Mouse (Mus musculus) spleen, adult 12 weeks (tissue): ENCODE measurements around the gene Crtac1.

ENCODE experiments used
- DNase-seq: peaks from one replicate; pipeline ENCODE4 v3.0.0; 2022; ENCODE audit warnings: low spot score

Gene Crtac1

DNA sequence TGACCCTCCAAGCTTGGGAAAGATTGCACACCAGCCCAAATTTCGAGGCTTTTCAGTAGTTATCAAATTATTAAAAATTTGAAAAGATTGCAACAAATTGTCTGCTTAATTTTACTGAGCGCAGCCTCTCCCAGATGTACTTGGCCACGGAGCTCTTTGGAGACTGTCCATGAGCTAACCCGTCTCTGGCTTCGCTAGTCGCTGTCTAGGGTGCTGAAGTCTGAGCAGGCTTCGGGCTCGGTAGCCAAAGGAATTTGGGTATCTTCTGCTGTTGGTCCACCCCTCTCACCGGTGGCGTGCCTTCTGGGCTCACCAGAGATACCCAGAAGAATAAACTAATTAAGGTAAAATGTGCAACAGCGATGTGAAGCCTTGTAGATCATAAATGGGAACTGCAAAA lies 105.7 kb downstream of the Crtac1 start:
- no peak for DNase-seq

DNA sequence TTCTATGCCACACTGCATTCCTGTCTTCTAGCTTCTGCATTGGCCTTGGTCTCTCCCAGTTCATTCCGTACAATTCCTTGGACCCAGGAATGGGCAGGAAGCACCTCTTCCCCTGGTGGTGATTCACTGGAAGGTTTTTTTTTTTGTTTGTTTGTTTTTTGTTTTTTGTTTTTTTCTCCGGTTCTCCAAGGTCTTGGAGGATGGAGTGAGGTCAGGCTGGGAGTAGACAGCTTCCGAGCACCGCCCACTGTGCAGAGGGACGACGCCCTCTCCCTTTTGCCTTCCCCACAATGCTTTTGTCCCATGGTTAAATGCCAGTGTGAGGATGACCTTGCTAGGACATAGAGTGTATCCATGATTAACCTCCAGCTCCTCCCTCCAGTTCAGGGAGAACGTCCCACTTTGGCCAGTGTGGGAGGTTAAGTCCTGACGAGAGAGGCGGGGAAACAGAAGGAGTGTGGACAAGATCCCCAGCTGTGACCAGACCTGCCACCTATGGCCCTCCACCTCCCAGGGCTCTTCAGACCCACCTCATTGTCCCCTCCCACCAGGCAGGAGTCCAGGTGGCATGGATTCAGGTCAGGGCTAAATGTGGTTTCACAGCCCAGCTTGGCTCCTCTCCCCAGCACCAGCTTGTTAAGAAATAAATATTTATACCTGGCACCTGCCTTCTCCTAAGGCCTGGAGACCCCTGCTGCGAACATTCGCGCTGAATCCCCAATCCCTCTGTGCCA lies 109.1 kb downstream of the Crtac1 start:
- no peak for DNase-seq

DNA sequence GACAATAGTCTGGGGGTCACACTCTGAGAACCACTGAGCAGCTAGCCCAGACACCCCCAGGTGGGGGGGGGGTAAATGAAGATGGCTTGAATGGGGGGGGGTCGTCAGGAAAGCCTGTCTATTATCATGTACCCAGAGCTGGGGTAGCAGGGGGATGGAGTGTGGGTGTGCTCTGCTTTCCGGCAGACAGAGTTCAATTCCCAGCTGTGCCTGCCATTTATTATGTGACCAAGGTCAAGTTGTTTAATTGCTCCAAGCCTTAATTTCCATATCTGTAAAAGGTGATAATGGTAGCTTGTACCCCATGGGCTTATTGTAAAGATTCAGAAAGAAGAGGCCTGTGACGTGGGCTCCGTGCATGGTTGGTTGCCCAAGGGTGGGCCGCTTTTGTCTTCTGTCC lies 109.6 kb downstream of the Crtac1 start:
- DNase-seq = no peak

- DNase-seq = no peak
Measured at GRCm38 (mm10) chr19:42317648-42318425, 113.7 kb downstream of the Crtac1 start.

- DNase-seq = no peak
Measured at GRCm38 (mm10) chr19:42316998-42317397, 114.6 kb downstream of the Crtac1 start.

GRCm38 (mm10) chr19:42316525-42316924 lies 115.1 kb downstream of the Crtac1 start:
- no peak for DNase-seq

GRCm38 (mm10) chr19:42315914-42316313 lies 115.7 kb downstream of the Crtac1 start:
- DNase-seq = peak; percentile 15

- no peak for DNase-seq
Measured at GRCm38 (mm10) chr19:42315070-42315679, 116.4 kb downstream of the Crtac1 start.

GRCm38 (mm10) chr19:42312191-42312590 lies 119.4 kb downstream of the Crtac1 start:
- DNase-seq = no peak

GRCm38 (mm10) chr19:42311332-42311731 lies 120.3 kb downstream of the Crtac1 start:
- no peak for DNase-seq

DNA sequence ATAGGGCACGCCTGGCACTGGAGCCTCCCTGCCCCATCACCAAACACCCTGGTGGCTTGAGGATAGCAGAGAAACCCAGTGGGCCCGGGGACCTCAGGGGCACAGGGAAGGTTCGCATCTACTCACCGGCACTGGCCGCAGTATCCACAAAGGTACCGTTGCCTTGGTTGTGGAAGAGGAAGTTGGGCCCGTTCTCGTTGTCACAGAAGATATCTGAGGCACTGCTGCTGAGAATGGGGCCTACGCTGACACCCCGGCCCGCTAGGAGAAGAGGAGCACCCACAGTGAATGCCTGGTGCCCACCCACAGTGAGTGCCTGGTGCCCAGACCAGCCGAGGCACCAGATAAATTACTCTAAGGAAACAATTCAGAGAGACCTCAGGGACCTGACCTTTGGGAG lies 122.7 kb downstream of the Crtac1 start:
- DNase-seq = no peak

GRCm38 (mm10) chr19:42307019-42307418 lies 124.6 kb downstream of the Crtac1 start:
- DNase-seq = no peak

GRCm38 (mm10) chr19:42306202-42306601 lies 125.4 kb downstream of the Crtac1 start:
- DNase-seq = no peak

- no peak for DNase-seq
Measured at GRCm38 (mm10) chr19:42305746-42306145, 125.8 kb downstream of the Crtac1 start.

DNA sequence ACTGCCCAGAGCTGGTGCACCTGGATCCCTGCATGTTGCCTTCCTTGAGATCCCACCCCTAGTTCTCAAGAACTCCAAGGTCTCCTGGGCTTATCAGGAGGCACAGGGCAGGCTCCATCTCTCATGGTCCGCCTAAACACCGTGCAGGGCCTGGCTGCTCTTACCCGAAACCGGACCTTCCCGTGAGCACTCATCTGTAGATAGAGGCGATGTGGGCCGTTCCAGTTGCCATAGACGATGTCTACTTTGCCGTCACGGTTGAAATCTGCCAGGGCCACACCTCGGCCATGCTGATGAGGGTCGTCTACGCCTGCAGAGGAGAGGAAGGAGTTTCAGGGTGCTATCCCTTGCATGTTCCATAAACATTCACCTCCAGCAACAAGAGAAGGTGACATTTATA lies 127.1 kb downstream of the Crtac1 start:
- DNase-seq = no peak

- no peak for DNase-seq
Measured at GRCm38 (mm10) chr19:42303210-42303813, 128.3 kb downstream of the Crtac1 start.

DNA sequence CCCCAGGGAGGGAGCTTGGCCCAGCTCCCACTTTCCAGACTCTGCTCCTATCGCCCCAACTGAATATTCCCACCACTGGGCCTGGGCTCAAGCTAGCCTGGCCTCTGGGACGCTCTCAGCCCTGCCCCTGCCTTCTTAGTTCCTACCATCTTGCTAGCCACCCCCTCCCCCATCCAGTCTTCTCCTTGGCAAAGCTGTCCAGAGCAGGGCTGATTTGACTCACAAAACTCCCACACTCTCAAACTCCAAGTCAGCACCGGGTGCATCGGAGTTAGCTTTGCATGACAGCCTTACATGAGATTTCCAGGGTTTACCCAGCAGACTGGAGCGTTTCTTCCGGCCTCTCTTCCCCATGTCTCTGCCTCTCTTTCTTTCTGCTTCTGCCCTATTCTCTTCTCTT lies 138.4 kb downstream of the Crtac1 start:
- DNase-seq = no peak

GRCm38 (mm10) chr19:42292106-42292505 lies 139.5 kb downstream of the Crtac1 start:
- no peak for DNase-seq

DNA sequence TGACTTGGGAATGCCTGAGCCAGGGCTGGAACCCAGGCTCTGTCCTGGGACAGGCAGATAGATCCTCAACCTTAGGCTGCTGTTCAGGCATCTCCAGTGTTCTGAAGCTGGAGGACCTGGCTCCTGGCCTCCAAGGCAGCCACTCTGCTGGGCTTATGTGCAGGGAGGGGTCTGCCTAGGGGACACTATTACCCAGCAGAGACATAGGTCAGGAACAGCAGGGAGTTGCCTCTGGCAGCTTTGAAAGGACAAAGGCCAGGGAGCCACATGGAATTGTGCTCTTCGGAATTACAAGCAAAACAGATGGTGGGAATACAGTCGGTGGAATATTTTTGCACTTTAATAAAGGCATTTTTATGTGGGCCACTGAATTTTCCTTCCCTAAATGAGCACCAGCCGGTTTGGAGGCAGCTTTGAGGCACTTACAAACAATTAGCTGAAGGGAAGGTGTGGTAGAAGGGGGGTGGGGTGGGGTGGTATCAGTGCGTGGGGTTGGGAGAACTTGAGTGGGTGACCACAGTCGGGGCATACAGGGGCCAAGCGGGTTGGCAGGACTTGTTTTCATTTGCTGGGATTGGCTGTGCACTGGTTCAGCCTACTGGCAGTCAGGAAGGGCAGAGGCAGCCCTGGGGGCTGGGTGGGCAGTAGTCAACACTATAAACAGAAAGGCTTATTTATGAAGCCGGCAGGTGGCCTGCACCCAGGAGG lies 140.5 kb downstream of the Crtac1 start:
- no peak for DNase-seq

- no peak for DNase-seq
Measured at GRCm38 (mm10) chr19:42288361-42288760, 143.2 kb downstream of the Crtac1 start.

DNA sequence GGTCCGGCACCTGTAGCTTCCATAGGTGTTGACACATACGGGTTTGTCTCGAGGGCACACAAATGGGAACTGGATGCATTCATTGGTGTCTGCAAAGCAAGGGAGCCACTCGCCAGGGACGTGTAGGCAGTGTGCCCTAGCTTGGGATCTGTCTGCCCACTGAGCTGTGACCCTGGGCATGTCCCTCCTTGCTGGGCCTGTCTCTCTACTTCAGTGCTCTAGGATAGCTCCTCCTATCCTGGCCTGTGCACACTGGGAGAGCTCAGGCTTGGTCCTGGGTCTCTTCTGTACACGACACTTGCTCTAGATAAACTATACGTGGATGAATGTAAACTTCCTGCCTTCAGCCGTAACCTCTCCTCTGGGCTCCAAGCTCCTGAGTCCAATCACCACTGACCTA lies 147.4 kb downstream of the Crtac1 start:
- no peak for DNase-seq

DNA sequence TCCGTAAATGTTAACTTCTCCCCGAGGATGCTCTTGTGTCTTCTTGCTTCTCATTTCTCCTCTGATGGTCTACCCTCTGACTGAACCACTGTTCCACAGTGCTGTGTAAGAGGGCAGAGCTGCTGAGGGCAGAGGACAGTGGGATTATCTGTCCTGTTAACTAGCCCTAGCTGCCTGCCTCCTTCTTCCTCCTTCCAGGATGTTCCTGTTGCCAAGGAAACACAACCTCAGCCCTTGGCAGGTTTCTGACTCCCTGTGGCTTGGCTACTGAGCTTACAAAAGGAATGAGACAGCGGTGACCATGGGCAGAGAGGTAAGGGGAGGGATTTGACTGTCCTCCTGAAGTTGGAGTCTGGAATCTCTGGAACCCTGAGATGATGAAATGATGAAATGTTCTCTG lies 152.0 kb downstream of the Crtac1 start:
- no peak for DNase-seq
